Mouse (Mus musculus): Measurements from ENCODE around the gene Hhat.

Hhat gene

GRCm38 (mm10) chr1:192480072-192480784 is 290.8 kb downstream of the Hhat start:
- no peak for DNase-seq

DNA sequence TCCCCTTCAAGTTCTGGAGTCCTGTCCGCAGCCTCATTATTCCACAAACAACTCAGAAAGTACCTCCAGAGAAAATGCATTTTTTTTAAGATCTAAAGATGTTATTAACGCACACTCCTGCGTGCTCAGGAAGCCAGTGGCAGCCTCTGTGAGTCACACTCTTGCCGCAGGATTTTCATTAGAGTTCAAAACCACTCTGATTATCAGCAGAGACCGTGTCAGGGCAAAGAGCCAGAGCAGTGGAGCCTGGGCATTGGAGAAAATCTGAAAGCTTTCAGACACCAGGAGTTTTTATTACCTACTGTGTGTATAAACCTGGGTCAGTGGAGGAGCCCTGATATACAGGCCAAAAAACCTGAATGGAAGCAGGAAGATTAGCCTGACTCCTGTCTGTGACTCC is 292.8 kb downstream of the Hhat start:
- no peak for DNase-seq

- DNase-seq = no peak
Observed at GRCm38 (mm10) chr1:192477556-192477955, 293.5 kb downstream of the Hhat start.

GRCm38 (mm10) chr1:192476704-192477103 is 294.3 kb downstream of the Hhat start:
- no peak for DNase-seq

GRCm38 (mm10) chr1:192473134-192473533 is 297.9 kb downstream of the Hhat start:
- no peak for DNase-seq

GRCm38 (mm10) chr1:192472366-192472765 is 298.7 kb downstream of the Hhat start:
- no peak for DNase-seq

DNA sequence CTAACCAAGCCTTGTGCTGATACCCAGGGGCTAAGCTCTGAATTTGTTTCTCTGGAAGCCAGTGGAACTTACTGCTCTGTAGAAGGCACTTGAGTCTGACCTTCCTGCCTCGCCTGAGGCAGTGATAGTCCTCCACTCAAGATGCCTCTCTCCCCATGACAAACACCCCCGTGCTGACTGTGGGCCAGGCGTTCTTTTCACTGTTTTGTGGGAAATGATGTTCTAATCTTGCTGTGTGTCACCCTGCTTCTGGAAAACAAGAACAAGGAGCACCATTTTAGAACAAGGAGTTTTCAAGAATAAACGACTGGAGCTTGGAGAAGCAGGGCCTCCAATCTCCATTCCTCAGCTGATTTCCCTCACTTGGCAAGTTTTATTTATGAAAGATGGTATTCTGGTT is 307.3 kb downstream of the Hhat start:
- no peak for DNase-seq

DNA sequence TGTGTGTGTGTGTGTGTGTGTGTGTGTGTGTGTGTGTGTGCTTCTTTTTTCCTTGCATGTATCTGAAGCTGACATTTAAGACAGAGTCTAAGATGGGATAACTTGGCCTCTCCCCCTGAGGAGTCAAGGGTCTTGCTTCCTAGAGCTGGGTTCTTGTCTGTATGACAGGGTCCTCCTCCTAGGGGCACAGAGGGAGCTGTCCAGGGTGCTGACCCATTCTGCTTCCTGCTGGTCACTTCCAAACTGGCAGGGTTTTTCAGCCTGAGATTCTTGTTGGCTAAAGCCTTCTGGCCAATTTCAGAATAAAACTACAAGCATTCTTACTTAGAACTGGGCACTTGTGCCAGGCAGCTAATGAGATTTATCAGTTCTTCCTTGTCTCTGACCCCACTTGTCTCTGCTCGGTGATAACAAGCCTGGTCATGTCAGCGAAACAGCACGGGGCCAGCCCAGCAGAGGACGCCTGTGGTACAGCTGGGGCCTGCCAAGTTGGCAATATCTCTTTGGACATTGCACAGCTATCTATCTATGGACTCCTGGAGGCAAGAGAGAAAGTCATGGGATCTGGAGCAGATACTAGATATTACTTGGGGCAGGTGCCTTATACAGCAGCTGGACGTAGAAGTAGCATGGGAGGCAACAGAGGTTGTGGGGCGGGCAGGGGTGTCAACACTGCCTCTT is 313.4 kb downstream of the Hhat start:
- no peak for DNase-seq

DNA sequence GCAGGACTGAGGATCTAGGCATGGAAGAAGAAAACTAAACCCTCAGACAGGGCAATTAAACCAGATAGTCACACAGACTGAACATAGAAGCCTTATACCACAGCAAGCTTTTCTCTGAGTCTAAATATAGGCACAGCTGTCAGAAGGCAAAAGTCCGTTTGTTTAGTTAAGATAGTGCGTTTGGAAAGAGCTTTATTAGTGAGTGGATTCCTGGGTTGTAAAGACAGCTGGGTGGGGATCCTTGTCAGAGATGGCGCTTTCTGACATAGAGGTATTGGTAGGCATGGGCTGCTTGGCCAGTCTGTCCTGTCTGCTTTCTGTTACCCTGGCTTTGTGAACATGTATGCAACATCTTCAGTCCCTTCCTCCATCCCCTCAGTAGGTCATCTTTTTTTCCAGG is 314.0 kb downstream of the Hhat start:
- no peak for DNase-seq

GRCm38 (mm10) chr1:192454981-192455380 is 316.0 kb downstream of the Hhat start:
- DNase-seq = no peak

DNA sequence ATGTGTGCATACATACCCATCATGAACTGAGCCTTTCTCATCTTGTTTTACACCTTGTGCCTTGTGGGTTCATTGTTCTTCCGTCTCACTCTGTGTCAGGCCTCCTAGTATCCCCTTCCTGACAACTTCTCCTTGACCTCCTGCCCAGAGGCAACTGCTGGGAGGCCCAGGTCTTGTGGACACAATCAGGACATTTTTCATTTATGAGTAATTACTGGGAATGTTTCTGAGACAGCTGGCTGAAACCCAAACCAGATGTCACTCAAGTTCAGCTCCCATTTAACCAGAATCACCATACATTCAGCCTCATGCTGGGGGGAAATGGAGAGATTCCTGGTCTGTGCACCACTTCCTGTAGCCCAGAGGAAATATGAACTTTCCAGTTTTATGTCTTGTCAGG is 316.5 kb downstream of the Hhat start:
- no peak for DNase-seq

DNA sequence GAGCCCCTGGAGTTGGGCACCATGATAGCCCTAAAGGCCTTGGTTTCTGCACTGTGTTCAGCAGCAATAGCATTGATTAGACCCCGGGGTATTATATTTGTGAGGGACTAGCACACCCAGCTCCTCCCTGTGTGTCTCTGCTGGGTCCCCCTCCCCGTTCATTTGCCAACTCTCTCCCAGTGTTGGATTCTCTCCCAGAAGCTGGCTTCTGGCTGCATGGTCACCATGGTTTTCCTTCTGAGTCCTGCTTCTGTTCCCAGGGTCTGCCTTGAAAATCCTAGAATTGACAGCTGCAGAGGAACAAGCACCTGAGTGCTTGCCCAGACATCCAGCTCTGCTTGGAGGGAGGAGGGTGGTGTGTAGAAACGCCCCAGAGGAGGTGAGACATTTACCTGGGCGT is 319.3 kb downstream of the Hhat start:
- no peak for DNase-seq

DNA sequence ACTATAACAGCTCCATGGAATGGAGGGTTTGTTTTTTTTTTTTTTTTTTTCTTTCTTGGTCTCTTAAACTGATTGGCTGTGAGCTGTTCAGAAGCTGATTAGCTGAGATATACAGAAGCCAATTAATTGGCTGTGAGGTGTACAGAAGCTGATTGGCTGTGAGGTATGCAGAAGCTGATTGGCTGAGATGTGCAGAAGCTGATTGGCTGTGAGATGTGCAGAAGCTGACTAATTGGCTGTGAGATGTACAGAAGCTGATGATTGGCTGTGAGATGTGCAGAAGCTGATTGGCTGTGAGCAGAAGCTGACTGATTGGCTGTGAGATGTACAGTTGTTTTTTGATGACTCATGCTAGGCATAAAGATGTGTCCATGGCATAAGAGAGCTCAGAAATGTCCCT is 320.6 kb downstream of the Hhat start:
- DNase-seq = no peak

- no peak for DNase-seq
Observed at GRCm38 (mm10) chr1:192449572-192450351, 321.3 kb downstream of the Hhat start.

DNA sequence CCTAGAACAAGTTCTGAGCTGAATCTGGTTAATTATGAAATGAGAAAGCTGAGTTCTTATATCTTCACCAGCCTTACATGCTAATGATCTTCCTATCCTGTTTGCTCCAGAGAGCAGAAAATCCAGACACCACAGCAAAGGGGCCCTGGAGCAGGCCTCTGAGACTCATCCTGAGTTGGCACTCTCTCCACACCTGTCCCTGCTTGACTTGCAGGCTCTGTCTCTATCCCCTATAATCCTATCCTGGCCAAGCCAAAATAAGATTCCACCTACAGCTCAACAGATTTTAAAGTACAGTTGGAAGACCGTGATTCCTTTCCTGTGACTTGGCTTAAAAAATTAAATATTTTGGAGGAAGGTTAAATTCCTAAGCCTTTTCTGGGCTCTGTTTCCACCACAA is 322.5 kb downstream of the Hhat start:
- no peak for DNase-seq

GRCm38 (mm10) chr1:192447666-192448065 is 323.4 kb downstream of the Hhat start:
- DNase-seq = no peak
